ENCODE assay signal across 7 mouse cellular contexts in the genomic region with DNA sequence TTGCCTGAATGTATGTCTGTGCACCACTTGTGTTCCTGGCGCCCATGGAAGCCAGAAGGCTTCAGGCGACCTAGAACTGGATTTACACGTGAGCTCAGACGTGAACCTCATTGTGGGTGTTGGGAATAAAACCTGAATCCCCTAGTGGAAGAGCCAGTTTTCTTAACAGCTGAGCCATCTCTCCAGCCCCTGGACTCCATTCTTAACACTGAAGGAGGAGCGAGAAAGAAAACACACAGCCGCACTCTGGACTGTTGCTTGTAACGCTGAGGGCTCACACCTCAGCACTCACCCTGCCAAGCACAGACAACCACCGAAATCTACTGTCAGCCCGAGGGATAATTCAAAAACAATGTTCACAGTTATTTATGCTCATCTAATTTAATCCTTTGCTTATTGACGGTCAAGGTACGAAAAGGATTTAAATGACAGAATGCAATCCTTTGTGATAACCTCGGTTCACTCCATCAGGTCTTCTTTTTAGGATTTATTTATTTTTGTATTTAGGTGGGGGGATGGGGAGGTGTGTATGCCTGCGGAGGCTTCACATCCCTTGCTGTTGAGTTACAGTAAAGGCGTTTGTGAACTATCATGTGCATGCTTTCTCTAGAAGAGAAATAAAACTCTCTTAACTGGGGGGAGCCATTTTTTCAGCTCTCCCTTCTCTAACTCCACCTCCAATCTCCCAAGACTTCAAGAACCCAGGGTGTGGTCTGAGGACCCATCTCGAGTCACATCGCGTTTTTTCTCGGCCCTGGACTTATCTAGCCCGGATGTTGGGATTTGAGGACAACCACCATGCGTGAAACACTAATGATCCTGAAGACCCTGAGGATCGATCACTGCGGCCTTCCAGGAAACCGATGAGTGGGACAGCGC. TPM values are rescaled to one million over a fixed set of nuclear protein-coding genes. Genes with fewer than 3 reads are reported as not detected.
A peak's percentile ranks its signal among the peaks of the same experiment; 100 is the strongest.
DNase-seq lines count a peak whose midpoint lies in the region; ATAC-seq and TF ChIP-seq lines count a peak whose summit lies in the region.

A gene (plus strand): TSS at position 764 of the 879 bp plus-strand sequence.

- peaks cover 5% of the 10 kb centered on the region; the same call in 1 of the 2 replicates for H3K4me1 ChIP-seq in brown adipose tissue, adult 24 weeks (ENCODE audit: control insufficient read depth, insufficient read depth, insufficient read length, low read length)
- 0 out of 2 replicates have a peak, but pooled peaks cover 4% of the 10 kb centered on the region for H3K4me1 ChIP-seq in intestine, postnatal 0 days (replicated peaks; ENCODE audit: control insufficient read depth, insufficient read depth, low read length)

- ATAC-seq in intestine, postnatal 0 days, result no peak; the same call in none of the 2 replicates

- WGBS in intestine, postnatal 0 days, result 8% methylated on average over 24 of the region's 24 CpGs

- TF ChIP-seq CTCF in intestine, postnatal 0 days (IDR thresholded peaks at IDR 0.05; ENCODE audit: low read depth), result no peak

- no peaks in the 10 kb centered on the region for H3K36me3 ChIP-seq in intestine, postnatal 0 days (ENCODE audit: control insufficient read depth, insufficient read depth)

- no peaks in the 10 kb centered on the region for H3K27me3 ChIP-seq in intestine, postnatal 0 days (replicated peaks; ENCODE audit: control insufficient read depth, insufficient read depth, low read length)

- no peaks in the 10 kb centered on the region for H3K9me3 ChIP-seq in intestine, postnatal 0 days (ENCODE audit: control insufficient read depth)

- peak within 1 kb of the TSS; percentile 95 for H3K9ac ChIP-seq in intestine, postnatal 0 days (ENCODE audit: low read depth, low read length)

- peak within 1 kb of the TSS; percentile 77 for H3K4me3 ChIP-seq in brown adipose tissue, adult 24 weeks (ENCODE audit: insufficient read depth, low read depth, low read length)
- peak within 1 kb of the TSS; percentile 86 for H3K4me3 ChIP-seq in intestine, postnatal 0 days (ENCODE audit: low read depth, low read length)

- DNase-seq in urinary bladder, adult 2 months (ENCODE audit: low spot score), result no peak
- DNase-seq in urinary bladder, postnatal 10 days (ENCODE audit: low spot score), result no peak
- DNase-seq in gastrocnemius, postnatal 4 days (ENCODE audit: low spot score in 2 of 2), result no peak
- DNase-seq in mesoderm, embryonic 11.5 days (ENCODE audit: low read depth, low spot score), result peak; percentile 24
- DNase-seq in right cerebral cortex, postnatal 36 days (ENCODE audit: low spot score in 2 of 2), result no peak

- H3K4me2 ChIP-seq in intestine, postnatal 0 days (replicated peaks; ENCODE audit: low read depth), result peak within 1 kb of the TSS; percentile 81

- peak within 1 kb of the TSS; percentile 73 for H3K27ac ChIP-seq in brown adipose tissue, adult 24 weeks (replicated peaks; ENCODE audit: low read depth, low read length)
- H3K27ac ChIP-seq in intestine, postnatal 0 days (ENCODE audit: low read depth, low read length), result peak within 1 kb of the TSS; percentile 94

RNA-seq across cellular contexts. Expression of the gene that starts here (rescaled TPM):
- polyA plus RNA-seq in urinary bladder, adult 2 months (2012; rRNA removed), result 36.3 and 40.9 TPM in 2 replicates
- 26.8 and 28.5 TPM in 2 replicates for polyA plus RNA-seq in brown adipose tissue, adult 24 weeks (2012; ENCODE audit: insufficient read depth, insufficient read length, missing spikeins)
- total RNA-seq in gastrocnemius, postnatal 4 days (2021), result 10 to 100 TPM; 28.9 to 38.0 TPM
- 18.8 and 19.1 TPM in 2 replicates for polyA plus RNA-seq in intestine, postnatal 0 days (2015; fragmentation: Nextera tagmentation; extraction: Ambion mirVana)
